ENCODE assay signal across 11 mouse cellular contexts in genomic region chrX:94459346-94459745, GRCm38 (mm10).
DNase-seq lines count a peak whose midpoint lies in the region; ATAC-seq and TF ChIP-seq lines count a peak whose summit lies in the region.
"Had no signal": no experiment of that assay in that cellular context is flagged by ENCODE, and none has a peak within 500 bp of the region (broad histone marks: within the 10 kb centered on the region; RNA-seq: fewer than 3 reads in every experiment).

No protein-coding gene starts in this region.

- H3K36me3 ChIP-seq in embryonic facial prominence, embryonic 14.5 days (ENCODE audit: control insufficient read depth, insufficient read depth, low read length), result no peaks in the 10 kb centered on the region
- no peaks in the 10 kb centered on the region for H3K36me3 ChIP-seq in embryonic facial prominence, embryonic 10.5 days (replicated peaks)
- no peaks in the 10 kb centered on the region for H3K36me3 ChIP-seq in kidney, postnatal 0 days (ENCODE audit: insufficient read depth, low read length)
- no peaks in the 10 kb centered on the region for H3K36me3 ChIP-seq in lung, postnatal 0 days (ENCODE audit: insufficient read depth, low read length)
- H3K36me3 ChIP-seq in thymus, adult 2 months (ENCODE audit: control insufficient read depth, insufficient read depth, low read length), result no peaks in the 10 kb centered on the region
- H3K36me3 ChIP-seq: G1E; liver, embryonic 12.5 days had no signal

- no peak for ATAC-seq in embryonic facial prominence, embryonic 14.5 days (ENCODE audit: low read depth)
- ATAC-seq in kidney, postnatal 0 days (replicated peaks; ENCODE audit: low FRiP score, low read depth), result no peak
- peak; percentile 26; the same call in 1 of the 2 replicates for ATAC-seq in lung, postnatal 0 days
- ATAC-seq: liver, embryonic 12.5 days had no signal

- no peak overlapping the region for H3K4me2 ChIP-seq in embryonic facial prominence, embryonic 14.5 days (ENCODE audit: low read depth, low read length)
- no peak overlapping the region for H3K4me2 ChIP-seq in kidney, postnatal 0 days (ENCODE audit: low read length)
- H3K4me2 ChIP-seq in lung, postnatal 0 days (replicated peaks; ENCODE audit: low read depth, low read length), result no peak overlapping the region
- H3K4me2 ChIP-seq: liver, embryonic 12.5 days had no signal

- no peak for TF ChIP-seq CTCF in kidney, postnatal 0 days (IDR thresholded peaks at IDR 0.05; ENCODE audit: low read depth)
- TF ChIP-seq CTCF in lung, postnatal 0 days (IDR thresholded peaks at IDR 0.05), result no peak
- TF ChIP-seq CTCF in thymus, adult 2 months (IDR thresholded peaks at IDR 0.05; ENCODE audit: borderline replicate concordance, control insufficient read depth, extremely low read depth, insufficient read depth, low read length, poor library complexity), result no peak

- H3K9me3 ChIP-seq in embryonic facial prominence, embryonic 14.5 days (ENCODE audit: control insufficient read depth, low read length), result no peaks in the 10 kb centered on the region
- H3K9me3 ChIP-seq in embryonic facial prominence, embryonic 10.5 days, result no peaks in the 10 kb centered on the region
- H3K9me3 ChIP-seq in kidney, postnatal 0 days (replicated peaks; ENCODE audit: low read length), result no peaks in the 10 kb centered on the region
- H3K9me3 ChIP-seq in lung, postnatal 0 days (ENCODE audit: low read length), result no peaks in the 10 kb centered on the region
- H3K9me3 ChIP-seq: G1E; liver, embryonic 12.5 days had no signal

- no peak overlapping the region for H3K4me3 ChIP-seq in embryonic facial prominence, embryonic 14.5 days (ENCODE audit: low read depth, low read length)
- H3K4me3 ChIP-seq in embryonic facial prominence, embryonic 10.5 days, result no peak overlapping the region
- no peak overlapping the region for H3K4me3 ChIP-seq in kidney, postnatal 0 days (replicated peaks; ENCODE audit: low read depth, low read length)
- H3K4me3 ChIP-seq in lung, postnatal 0 days (ENCODE audit: low read depth, low read length), result no peak overlapping the region
- H3K4me3 ChIP-seq in thymus, adult 2 months (ENCODE audit: control insufficient read depth, insufficient read depth, low read length), result no peak overlapping the region
- H3K4me3 ChIP-seq: erythroblast, embryonic 14.5 days; liver, embryonic 12.5 days had no signal

- WGBS in embryonic facial prominence, embryonic 14.5 days, result 49% methylated on average over 4 of the region's 4 CpGs
- 65% methylated on average over 4 of the region's 4 CpGs for WGBS in embryonic facial prominence, embryonic 10.5 days
- WGBS in kidney, postnatal 0 days, result 48% methylated on average over 4 of the region's 4 CpGs
- 35% methylated on average over 4 of the region's 4 CpGs for WGBS in lung, postnatal 0 days
- WGBS in thymus, adult 2 months, result 75% methylated on average over 4 of the region's 4 CpGs

- peak; percentile 1 for DNase-seq in embryonic facial prominence, embryonic 14.5 days (ENCODE audit: low spot score)
- no peak for DNase-seq in embryonic facial prominence, embryonic 10.5 days (ENCODE audit: low spot score)
- peak; percentile 14 for DNase-seq in kidney, postnatal 0 days (ENCODE audit: low spot score)
- no peak for DNase-seq in kidney, postnatal 25 days
- DNase-seq in lung, postnatal 0 days (ENCODE audit: low spot score), result no peak
- DNase-seq in lung, postnatal 36 days, result no peak
- peak; percentile 25 to 40 for DNase-seq in layer of hippocampus, postnatal 14 days (ENCODE audit: low spot score in 2 of 2)
- no peak for DNase-seq in thymus, adult 2 months

- no peak for TF ChIP-seq POLR2A in thymus, adult 2 months (IDR thresholded peaks at IDR 0.05; ENCODE audit: control insufficient read depth, extremely low read depth, insufficient read depth, low read length, poor library complexity)

- no peaks in the 10 kb centered on the region for H3K4me1 ChIP-seq in embryonic facial prominence, embryonic 14.5 days (ENCODE audit: control insufficient read depth, insufficient read depth, low read length)
- H3K4me1 ChIP-seq in embryonic facial prominence, embryonic 10.5 days, result no peaks in the 10 kb centered on the region
- H3K4me1 ChIP-seq in kidney, postnatal 0 days (replicated peaks; ENCODE audit: insufficient read depth, low read length), result no peaks in the 10 kb centered on the region
- no peaks in the 10 kb centered on the region for H3K4me1 ChIP-seq in lung, postnatal 0 days (ENCODE audit: insufficient read depth, low read depth, low read length)
- no peaks in the 10 kb centered on the region for H3K4me1 ChIP-seq in thymus, adult 2 months (replicated peaks; ENCODE audit: control insufficient read depth, insufficient read depth, low read length)
- H3K4me1 ChIP-seq: liver, embryonic 12.5 days had no signal

- H3K9ac ChIP-seq in embryonic facial prominence, embryonic 14.5 days (ENCODE audit: low read depth, low read length), result no peak overlapping the region
- no peak overlapping the region for H3K9ac ChIP-seq in kidney, postnatal 0 days (ENCODE audit: low read depth, low read length)
- no peak overlapping the region for H3K9ac ChIP-seq in lung, postnatal 0 days (replicated peaks; ENCODE audit: low read depth)
- H3K9ac ChIP-seq: liver, embryonic 12.5 days had no signal

- TF ChIP-seq EP300 in lung, postnatal 0 days (IDR thresholded peaks at IDR 0.05), result no peak

- peaks cover 15% of the 10 kb centered on the region for H3K27me3 ChIP-seq in embryonic facial prominence, embryonic 14.5 days (replicated peaks; ENCODE audit: control insufficient read depth, insufficient read depth, low read length)
- peaks cover 67% of the 10 kb centered on the region for H3K27me3 ChIP-seq in embryonic facial prominence, embryonic 10.5 days (replicated peaks; ENCODE audit: low read depth, poor library complexity, severe bottlenecking)
- H3K27me3 ChIP-seq in kidney, postnatal 0 days (ENCODE audit: insufficient read depth, low read length), result peaks cover 4% of the 10 kb centered on the region; the same call in 1 of the 2 replicates
- no peaks in the 10 kb centered on the region; the same call in 1 of the 2 replicates for H3K27me3 ChIP-seq in lung, postnatal 0 days (replicated peaks; ENCODE audit: insufficient read depth, low read length)
- H3K27me3 ChIP-seq in thymus, adult 2 months (ENCODE audit: control insufficient read depth, insufficient read depth, low read length), result no peaks in the 10 kb centered on the region

- no peak overlapping the region for H3K27ac ChIP-seq in embryonic facial prominence, embryonic 14.5 days (replicated peaks; ENCODE audit: low read depth, low read length)
- H3K27ac ChIP-seq in embryonic facial prominence, embryonic 10.5 days (replicated peaks), result no peak overlapping the region
- H3K27ac ChIP-seq in kidney, postnatal 0 days, result no peak overlapping the region
- no peak overlapping the region for H3K27ac ChIP-seq in lung, postnatal 0 days (ENCODE audit: low read length)
- no peak overlapping the region for H3K27ac ChIP-seq in thymus, adult 2 months (ENCODE audit: control insufficient read depth, insufficient read depth, low read length)
- H3K27ac ChIP-seq: liver, embryonic 12.5 days had no signal

Comparison
In these comparisons a context has a peak if more than half of its experiments do, and no peak if none do; other contexts are left out.
1. DNase-seq: peak in embryonic facial prominence, embryonic 14.5 days (single experiment), kidney, postnatal 0 days (single experiment) and layer of hippocampus, postnatal 14 days (2 of 2); none in embryonic facial prominence, embryonic 10.5 days (single experiment), kidney, postnatal 25 days (0 of 2), lung, postnatal 0 days (single experiment), lung, postnatal 36 days (single experiment) and thymus, adult 2 months (single experiment).